Mouse (Mus musculus) mammary gland, adult 2 months (tissue): ENCODE measurements around the gene Sh3pxd2a. TPM values are rescaled to one million over a fixed set of nuclear protein-coding genes. Genes with fewer than 3 reads are reported as not detected.

Experiments used
- polyA plus RNA-seq: library from polyadenylated mRNA; depleted of rRNA; stranded (reverse); fragments of >200 nt; gene quantifications from 2 replicates; pipeline ENCODE4 v1.2.3, GENCODE M21; 2012; ENCODE audit warnings: low replicate concordance; rRNA removed

The Sh3pxd2a gene
- polyA plus RNA-seq = 85.9 and 94.9 TPM in 2 replicates

DNA sequence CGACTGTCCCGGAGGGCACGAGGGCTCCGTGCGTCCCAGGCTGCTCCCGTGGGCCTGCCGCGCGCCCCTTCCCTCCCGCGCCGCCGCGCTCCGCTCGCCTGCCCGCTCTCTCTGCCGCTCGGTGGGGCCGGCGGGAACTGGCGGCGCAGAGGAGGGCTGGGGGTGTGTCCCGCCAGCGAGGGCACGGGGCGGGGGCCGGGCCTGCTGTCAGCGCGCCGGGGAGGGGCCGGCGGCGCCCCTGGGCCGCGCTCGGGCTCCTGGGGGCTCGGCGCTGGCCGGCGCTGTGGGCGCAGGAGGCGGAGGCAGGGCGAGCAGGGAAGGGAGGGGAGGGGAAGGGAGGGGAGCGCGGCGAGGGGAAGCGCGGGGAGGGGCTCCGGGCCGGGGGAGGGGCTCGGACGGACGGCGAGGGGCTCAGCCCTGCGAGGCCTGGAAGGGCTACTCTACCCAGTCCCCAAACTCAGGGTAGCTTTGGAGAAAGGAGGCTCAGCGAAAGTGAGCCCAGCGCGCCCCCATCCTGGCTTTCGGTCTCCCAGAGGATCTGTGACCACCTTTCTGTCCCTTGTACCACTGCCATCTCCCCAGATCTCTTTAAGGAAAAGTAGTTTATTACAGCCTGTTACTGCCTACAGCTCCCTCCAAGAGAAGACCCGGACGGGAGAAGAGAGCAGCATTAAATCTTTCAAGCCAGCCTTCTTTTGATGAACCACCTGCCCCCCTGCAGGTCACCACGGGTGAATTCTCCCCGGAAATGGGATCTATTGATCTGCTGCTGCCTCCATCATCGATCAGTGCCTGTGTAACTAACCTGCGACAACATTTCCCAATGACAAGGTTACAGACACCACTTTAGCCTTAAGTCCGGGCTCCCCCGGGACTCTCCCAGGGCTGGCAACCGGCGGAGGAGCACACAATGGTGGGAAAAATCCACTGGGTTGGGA lies at the start of gene Sh3pxd2a:
Gene Sh3pxd2a, minus strand, starts transcription at position 98 of the 938 bp plus-strand sequence.

Other genes with a start within 250 kb of the Sh3pxd2a start
- gene Stn1, start 73.1 kb upstream of the Sh3pxd2a start, polyA plus RNA-seq = 16.1 and 17.2 TPM in 2 replicates
- 5.7 and 12.1 TPM in 2 replicates for gene Slk, start 115.3 kb upstream of the Sh3pxd2a start, polyA plus RNA-seq
- gene Col17a1, start 227.7 kb upstream of the Sh3pxd2a start, polyA plus RNA-seq = 20.2 and 34.7 TPM in 2 replicates